Mouse (Mus musculus) ovary, postnatal 36 days (tissue): ENCODE data around the gene Polr1d.

ENCODE experiments used
- DNase-seq: peaks from one replicate; pipeline ENCODE4 v3.0.0; 2022; ENCODE audit warnings: low spot score, mixed read lengths

The Polr1d gene

DNA sequence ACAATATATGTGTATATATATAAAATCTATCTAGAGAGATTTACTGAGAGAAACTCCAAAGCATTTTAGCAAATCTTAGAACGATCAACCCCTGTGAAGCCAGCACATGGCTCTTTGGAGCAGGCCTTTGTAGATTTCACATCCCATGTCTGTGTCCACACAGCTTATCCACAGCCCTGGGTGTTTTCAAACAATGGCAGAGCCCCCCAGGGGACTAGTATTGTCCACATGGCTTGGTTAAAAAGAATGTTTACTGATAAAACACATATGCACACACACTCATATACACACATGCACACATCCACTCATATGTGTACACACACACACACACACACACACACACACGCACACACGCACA lies 58.2 kb downstream of the Polr1d start:
- DNase-seq = no peak

DNA sequence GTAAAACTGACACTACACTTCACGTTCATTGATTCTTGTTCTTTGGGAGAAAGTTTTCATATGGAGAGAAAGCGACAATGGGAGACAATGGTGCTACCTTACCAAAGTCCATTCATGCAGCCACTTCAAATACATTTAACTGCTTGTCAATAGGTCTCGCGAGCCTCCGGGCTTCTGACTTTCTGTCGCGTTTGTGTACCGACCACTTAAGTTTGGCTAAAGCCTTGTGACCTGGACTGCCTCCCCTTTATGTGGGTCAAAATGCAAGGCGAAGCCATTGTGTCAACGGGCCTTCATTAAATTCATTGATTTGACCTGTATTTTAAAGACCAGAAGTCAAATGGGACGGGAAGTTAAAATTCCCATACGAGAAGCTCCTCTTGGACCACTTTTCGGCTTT lies 59.1 kb downstream of the Polr1d start:
- DNase-seq = no peak

DNA sequence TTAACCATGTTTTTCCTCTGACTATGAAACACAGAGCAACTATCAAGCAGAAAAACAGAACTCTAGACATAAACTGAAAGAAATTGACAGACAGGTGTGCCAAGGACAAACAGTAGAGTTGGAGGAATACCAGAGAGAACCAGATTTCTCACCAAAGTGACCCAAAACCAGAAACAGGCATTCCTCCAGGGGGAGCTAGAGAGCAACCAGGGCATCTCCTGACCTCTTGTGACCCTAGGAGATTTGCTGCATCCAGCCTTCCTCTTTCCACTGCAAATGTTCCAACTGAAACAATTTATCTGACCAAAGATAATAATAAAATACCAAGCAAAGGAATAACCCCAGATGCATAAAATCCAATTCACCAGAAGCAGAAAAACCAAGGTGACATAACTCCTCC lies 70.5 kb downstream of the Polr1d start:
- no peak for DNase-seq

DNA sequence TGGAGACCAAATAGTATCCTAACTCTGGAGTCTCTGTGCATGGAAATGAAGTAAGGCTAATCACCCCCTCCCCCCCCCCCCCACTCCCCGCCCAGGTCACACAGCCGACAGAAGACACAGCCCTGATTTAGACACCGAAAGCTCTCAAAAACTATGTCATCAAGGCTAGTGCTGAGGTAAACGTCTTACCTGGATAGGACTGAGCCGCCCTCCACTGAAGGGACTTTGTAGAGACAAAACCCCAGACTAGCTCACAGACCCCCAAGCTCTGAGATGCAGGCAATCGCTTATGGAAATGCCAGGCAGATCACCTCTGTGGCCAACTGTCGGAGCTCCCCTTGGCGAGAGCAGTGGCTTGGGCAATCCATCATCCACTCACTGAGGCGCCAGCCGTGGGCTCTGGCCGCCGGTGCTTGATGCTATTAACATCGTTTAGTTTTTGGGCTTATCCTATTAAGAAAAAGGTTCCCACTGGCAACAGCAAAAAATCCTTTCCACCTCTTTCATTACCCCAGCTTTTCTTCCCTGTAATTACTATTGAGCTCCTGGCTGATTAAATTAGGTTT lies 78.0 kb downstream of the Polr1d start:
- DNase-seq = no peak

DNA sequence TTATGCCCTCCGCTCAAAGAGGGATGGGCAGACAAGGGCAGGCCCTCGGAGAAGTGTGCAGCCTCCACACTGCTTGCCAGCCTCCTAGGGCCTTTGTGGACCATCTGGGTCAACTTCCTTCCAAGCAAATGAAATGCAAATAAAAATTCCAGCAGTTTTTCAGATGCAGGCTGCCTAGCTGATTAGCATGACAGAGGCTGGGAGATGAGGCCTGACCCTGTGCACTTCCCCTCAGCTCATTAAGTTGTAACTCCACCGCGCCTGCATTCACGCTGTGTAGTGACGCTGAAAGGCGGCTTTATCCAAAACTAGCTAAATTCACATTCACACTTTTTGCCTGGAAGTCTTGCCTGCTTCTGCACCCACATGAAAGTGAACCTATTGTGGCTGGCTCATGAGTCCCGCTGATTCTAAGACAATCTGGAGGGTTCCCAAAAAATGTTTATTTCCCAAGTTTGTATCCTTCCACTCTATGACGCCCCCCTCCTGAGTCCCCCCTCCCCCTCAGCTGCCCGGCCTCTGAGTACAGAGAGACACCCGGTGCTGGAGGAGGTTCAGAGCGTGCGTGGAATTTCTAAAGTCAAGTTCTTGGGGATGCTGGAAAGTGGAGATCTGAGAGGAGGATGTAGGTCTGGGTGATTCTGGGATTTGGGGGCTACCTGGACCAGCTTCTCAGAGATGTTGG lies 78.7 kb downstream of the Polr1d start:
- DNase-seq = no peak

DNA sequence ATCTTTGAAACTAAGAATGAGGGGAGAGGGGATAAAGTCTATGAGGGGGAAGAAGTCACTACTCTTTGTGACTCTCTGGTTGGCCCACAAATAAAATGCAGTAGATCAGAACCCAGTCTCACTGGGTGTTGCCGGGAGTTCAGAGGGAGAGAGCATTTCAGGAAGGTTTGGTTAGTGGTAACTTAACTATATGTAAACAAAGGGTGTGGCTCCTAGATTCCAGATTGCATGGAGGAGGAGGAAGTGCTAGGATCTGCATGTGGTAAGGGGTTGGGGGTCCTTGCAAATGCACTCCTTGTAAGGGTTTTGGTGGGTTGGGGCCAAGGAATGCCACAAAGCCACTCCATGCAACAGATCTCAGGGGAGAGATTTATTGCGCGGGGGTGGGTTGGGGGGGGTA lies 79.5 kb downstream of the Polr1d start:
- no peak for DNase-seq

DNA sequence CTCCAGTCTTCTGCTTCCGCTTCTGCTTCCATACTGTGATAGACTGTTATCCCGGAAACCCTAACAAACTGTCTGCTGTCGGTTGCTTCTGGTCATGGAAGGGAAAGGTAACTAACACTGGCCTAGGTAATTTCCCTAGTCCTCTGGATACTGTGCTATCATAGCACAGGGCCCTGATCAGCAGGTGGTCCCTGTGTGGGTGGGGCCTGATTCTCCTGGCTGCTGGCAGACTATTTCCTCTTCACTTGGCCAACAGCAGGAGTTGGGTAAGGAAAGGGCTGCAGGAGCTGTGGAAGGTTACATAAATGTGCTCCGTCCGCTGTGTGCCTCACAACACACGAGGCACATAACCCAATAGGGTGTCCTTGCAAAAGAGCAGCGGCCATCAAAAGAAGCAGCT lies 80.6 kb downstream of the Polr1d start:
- DNase-seq = no peak

DNA sequence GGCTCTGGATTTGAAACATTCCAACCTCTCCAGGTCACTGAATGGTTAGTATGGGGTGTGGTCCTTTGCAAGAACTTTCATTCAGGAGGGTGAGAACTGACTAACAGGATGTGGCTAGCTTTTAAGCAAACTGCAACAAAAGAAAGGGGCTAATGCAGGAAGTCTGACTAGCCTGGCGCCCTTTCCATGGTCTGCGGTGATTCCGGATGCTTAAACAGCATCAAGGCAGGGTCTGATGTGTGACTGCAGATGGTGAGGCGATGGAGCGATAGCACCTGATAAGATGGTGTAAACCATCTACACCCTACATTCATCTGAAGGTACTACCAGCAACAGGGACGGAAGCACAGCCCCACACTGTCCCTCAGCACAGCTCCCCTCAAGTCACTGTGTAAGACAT lies 82.5 kb downstream of the Polr1d start:
- no peak for DNase-seq

DNA sequence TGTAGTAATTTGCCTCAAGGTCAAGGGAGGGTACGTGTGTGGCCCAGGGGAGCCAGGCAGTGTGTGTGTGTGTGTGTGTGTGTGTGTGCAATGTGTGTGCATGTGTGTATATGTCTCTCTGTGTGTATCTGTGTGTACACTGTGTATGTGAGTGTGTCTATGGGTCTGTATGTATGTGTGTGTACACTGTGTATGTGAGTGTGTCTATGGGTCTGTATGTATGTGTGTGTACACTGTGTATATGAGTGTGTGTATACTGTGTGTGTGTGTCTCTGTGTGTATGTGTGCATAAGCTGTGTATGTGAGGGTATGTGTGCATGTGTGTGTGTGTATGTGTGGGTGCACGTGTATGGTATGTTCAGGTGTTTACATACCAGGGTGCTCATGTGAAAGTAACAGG lies 82.9 kb downstream of the Polr1d start:
- DNase-seq = no peak
